Mouse (Mus musculus) myocyte (in vitro differentiated cells): ENCODE measurements around the gene Serpinb6c. TPM values are rescaled to one million over a fixed set of nuclear protein-coding genes. Genes with fewer than 3 reads are reported as not detected.
A peak's percentile ranks its signal among the peaks of the same experiment; 100 is the strongest.

Experiments
- H3K27me3 ChIP-seq: one replicate; pipeline ENCODE4 v1.6.1; 2011; ENCODE audit not compliant: control insufficient read depth, insufficient read depth, insufficient read length
- H3K36me3 ChIP-seq: one replicate; pipeline ENCODE4 v1.6.1; 2011; ENCODE audit not compliant: control insufficient read depth, insufficient read depth
- H3K4me2 ChIP-seq: one replicate; pipeline ENCODE4 v1.6.1; 2011; ENCODE audit warnings: low read depth, control low read depth
- H3K4me3 ChIP-seq: one replicate; pipeline ENCODE4 v1.5.1; 2011; ENCODE audit warnings: mild to moderate bottlenecking, control low read depth, moderate library complexity
- H3K79me2 ChIP-seq: one replicate; pipeline ENCODE4 v1.6.1; 2011; ENCODE audit not compliant: control insufficient read depth, insufficient read depth
- H3ac ChIP-seq: one replicate; pipeline ENCODE4 v1.6.1; 2011; ENCODE audit not compliant: control insufficient read depth, insufficient read length
- CEBPB ChIP-seq: IDR thresholded peaks from 2 replicates; pipeline ENCODE4 v1.6.1; 2011; ENCODE audit warnings: mild to moderate bottlenecking, moderate library complexity; ENCODE audit not compliant: poor library complexity, insufficient read depth, severe bottlenecking
- E2F4 ChIP-seq: IDR thresholded peaks from one replicate; pipeline ENCODE4 v1.6.1; 2011; ENCODE audit warnings: mild to moderate bottlenecking, control low read depth, moderate library complexity; ENCODE audit not compliant: insufficient read depth
- MAX ChIP-seq: IDR thresholded peaks from one replicate; pipeline ENCODE4 v1.6.1; 2011; ENCODE audit warnings: low read depth, mild to moderate bottlenecking, control low read depth
- MYOD1 ChIP-seq, 3 experiments: IDR thresholded peaks; one replicate each; pipeline ENCODE4 v1.6.1; 2011; ENCODE audit warnings: control low read depth in 2 of 3, low read depth in 2 of 3, mild to moderate bottlenecking in 2 of 3, moderate library complexity in 1 of 3; ENCODE audit not compliant: insufficient read length in 2 of 3, control insufficient read depth in 1 of 3
- MYOG ChIP-seq, 3 experiments: IDR thresholded peaks; one replicate each; pipeline ENCODE4 v1.6.1; 2011; ENCODE audit warnings: control low read depth in 2 of 3, low read depth in 2 of 3, mild to moderate bottlenecking in 2 of 3; ENCODE audit not compliant: insufficient read length in 2 of 3, control insufficient read depth in 1 of 3, insufficient read depth in 1 of 3
- POLR2A ChIP-seq: IDR thresholded peaks from one replicate; pipeline ENCODE4 v1.6.1; 2011; ENCODE audit warnings: low read depth, mild to moderate bottlenecking, control low read depth, moderate library complexity; ENCODE audit not compliant: insufficient read length
- POLR2AphosphoS2 ChIP-seq: IDR thresholded peaks from one replicate; pipeline ENCODE4 v1.6.1; 2011; ENCODE audit warnings: low read depth, control low read depth; ENCODE audit not compliant: insufficient read length
- REST ChIP-seq: IDR thresholded peaks from one replicate; pipeline ENCODE4 v1.6.1; 2011; ENCODE audit warnings: mild to moderate bottlenecking, control low read depth, moderate library complexity; ENCODE audit not compliant: insufficient read depth, insufficient read length
- SRF ChIP-seq: IDR thresholded peaks from one replicate; pipeline ENCODE4 v1.6.1; 2011; ENCODE audit warnings: low read depth; ENCODE audit not compliant: control insufficient read depth, insufficient read length
- TCF12 ChIP-seq: IDR thresholded peaks from one replicate; pipeline ENCODE4 v1.6.1; 2011; ENCODE audit warnings: mild to moderate bottlenecking, control low read depth; ENCODE audit not compliant: poor library complexity, insufficient read depth, severe bottlenecking
- TCF3 ChIP-seq: IDR thresholded peaks from one replicate; pipeline ENCODE4 v1.6.1; 2011; ENCODE audit warnings: low read depth, control low read depth; ENCODE audit not compliant: insufficient read length
- USF1 ChIP-seq: IDR thresholded peaks from one replicate; pipeline ENCODE4 v1.6.1; 2011; ENCODE audit warnings: low read depth, mild to moderate bottlenecking, control low read depth, moderate library complexity
- polyA plus RNA-seq: library from polyadenylated mRNA; unstranded; fragments of >200 nt; fragmentation: generic; extraction: Trizol; gene quantifications from one replicate; pipeline ENCODE4 v1.2.1, GENCODE M21; 2012; ENCODE audit warnings: missing spikeins

The Serpinb6c gene
- polyA plus RNA-seq, 1 experiment, result 1.4 TPM

DNA sequence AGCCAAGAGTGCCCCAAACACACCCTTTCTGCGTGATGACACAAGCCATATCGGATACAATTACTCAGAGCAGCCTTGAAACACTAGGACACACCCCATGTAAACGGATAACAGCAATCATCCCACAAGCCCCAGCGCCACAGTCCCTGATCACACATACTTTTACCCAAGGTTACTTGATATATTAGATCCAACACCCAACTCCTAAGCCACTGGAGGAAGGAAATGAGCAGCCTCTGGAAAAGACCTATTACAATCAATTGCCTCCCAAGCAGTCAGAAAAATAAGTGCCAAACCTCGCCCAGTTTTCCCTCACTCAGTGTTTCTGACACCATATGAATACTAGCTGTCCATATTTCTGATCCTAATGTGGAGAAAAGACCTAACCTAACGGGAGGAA, 29.2 kb upstream of the Serpinb6c start:
- peak overlapping the region; percentile 92 for H3ac ChIP-seq
- H3K27me3 ChIP-seq, result no peaks in the 10 kb centered on the region
- peak overlapping the region; percentile 95 for H3K4me2 ChIP-seq
- H3K36me3 ChIP-seq, result peaks cover 2% of the 10 kb centered on the region
- no peak for TF ChIP-seq MAX
- TF ChIP-seq USF1, result no peak
- TF ChIP-seq MYOG (IDR thresholded peaks at IDR 0.05; ENCODE audit: control insufficient read depth in 1 of 3, insufficient read depth in 1 of 3, insufficient read length in 2 of 3, low read depth in 2 of 3), result no peak
- no peak for TF ChIP-seq TCF12
- TF ChIP-seq POLR2A, result peak; percentile 27
- H3K79me2 ChIP-seq, result peaks cover 36% of the 10 kb centered on the region
- H3K4me3 ChIP-seq, result peak overlapping the region; percentile 78

DNA sequence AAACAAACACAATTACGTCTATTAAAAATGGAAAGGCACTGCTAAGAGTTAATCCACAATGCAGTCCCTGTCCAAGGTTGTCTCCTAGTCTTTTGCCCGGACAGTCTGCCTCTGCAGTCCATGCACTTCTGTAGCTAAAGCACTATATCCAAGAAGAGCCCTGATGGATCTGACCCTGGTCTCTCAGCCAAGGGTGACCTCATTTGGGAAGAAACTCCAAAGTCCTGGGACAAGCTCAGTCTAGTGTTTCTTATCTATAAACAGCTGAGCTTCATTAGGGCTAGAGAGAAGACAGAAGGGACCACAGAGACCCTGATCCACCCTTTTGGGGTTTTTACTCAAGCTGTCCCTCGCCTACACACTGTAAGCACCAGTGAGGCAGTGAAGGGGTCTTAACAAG, 25.4 kb upstream of the Serpinb6c start:
- H3K4me2 ChIP-seq, result no peak overlapping the region
- no peak for TF ChIP-seq USF1
- TF ChIP-seq TCF12, result no peak
- no peak for TF ChIP-seq MAX
- TF ChIP-seq MYOG (IDR thresholded peaks at IDR 0.05; ENCODE audit: control insufficient read depth in 1 of 3, insufficient read depth in 1 of 3, insufficient read length in 2 of 3, low read depth in 2 of 3), result no peak
- TF ChIP-seq POLR2AphosphoS2, result no peak
- no peak for TF ChIP-seq MYOD1 (IDR thresholded peaks at IDR 0.05; ENCODE audit: control insufficient read depth in 1 of 3, insufficient read length in 2 of 3, low read depth in 2 of 3)
- TF ChIP-seq SRF, result no peak
- TF ChIP-seq CEBPB, result no peak
- no peak for TF ChIP-seq TCF3
- TF ChIP-seq POLR2A, result no peak
- TF ChIP-seq E2F4, result no peak
- no peak for TF ChIP-seq REST
- no peaks in the 10 kb centered on the region for H3K27me3 ChIP-seq
- H3ac ChIP-seq, result no peak overlapping the region
- H3K79me2 ChIP-seq, result peaks cover 36% of the 10 kb centered on the region
- H3K4me3 ChIP-seq, result no peak overlapping the region
- H3K36me3 ChIP-seq, result peaks cover 32% of the 10 kb centered on the region

DNA sequence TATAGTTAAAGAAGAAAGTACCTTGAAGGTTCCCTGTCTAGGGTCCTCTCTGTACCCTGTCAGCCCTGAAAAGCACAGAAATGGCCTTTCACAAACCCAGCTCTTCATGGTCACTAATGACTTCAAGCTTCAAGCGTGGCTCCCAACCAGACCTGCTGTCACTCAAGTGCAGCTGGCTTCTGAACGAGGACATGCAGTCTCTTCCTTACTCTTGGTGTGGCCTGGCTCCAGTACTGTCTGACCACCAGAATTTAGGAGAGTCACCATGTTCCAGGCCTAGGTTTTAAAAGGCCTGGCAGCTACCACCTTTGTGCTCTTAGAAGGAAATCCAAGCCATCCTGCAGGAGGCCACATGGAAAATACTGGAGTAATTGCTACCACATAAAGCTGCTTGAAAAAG, 24.8 kb upstream of the Serpinb6c start:
- H3ac ChIP-seq, result no peak overlapping the region
- H3K4me3 ChIP-seq, result no peak overlapping the region
- H3K27me3 ChIP-seq, result no peaks in the 10 kb centered on the region
- H3K79me2 ChIP-seq, result peaks cover 36% of the 10 kb centered on the region
- TF ChIP-seq CEBPB (no peak), TCF3 (no peak), REST (no peak), TCF12 (no peak), POLR2A (no peak), MYOG (IDR thresholded peaks at IDR 0.05; ENCODE audit: control insufficient read depth in 1 of 3, insufficient read depth in 1 of 3, insufficient read length in 2 of 3, low read depth in 2 of 3) (peak in 2 of 3 experiments; percentile 3 to 12), SRF (no peak), MAX (no peak), MYOD1 (IDR thresholded peaks at IDR 0.05; ENCODE audit: control insufficient read depth in 1 of 3, insufficient read length in 2 of 3, low read depth in 2 of 3) (peak; percentile 19 to 62 (median 48)), E2F4 (no peak), USF1 (no peak), POLR2AphosphoS2 (no peak)
- no peak overlapping the region for H3K4me2 ChIP-seq
- H3K36me3 ChIP-seq, result peaks cover 38% of the 10 kb centered on the region

DNA sequence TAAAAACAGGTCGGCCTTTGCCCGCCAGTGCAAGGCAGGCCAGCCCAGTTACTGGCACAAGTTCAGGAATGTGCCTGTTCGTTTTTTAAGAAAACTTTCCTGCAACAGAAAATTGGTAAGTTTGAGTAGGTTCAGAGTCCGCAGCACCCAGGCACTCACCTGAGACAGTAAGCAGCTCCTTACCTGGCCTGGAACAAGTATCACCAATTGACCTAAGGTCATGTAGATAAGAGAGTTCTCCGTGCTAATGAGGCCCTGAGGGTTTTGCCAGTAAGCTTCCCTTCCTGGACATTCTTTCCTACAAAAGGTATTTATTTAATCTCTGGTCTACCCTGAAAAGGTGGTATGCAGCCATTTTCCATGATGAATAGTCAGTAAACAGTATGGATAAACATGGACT, 16.2 kb upstream of the Serpinb6c start:
- H3K4me2 ChIP-seq, result no peak overlapping the region
- no peaks in the 10 kb centered on the region for H3K79me2 ChIP-seq
- peaks cover 87% of the 10 kb centered on the region for H3K36me3 ChIP-seq
- no peaks in the 10 kb centered on the region for H3K27me3 ChIP-seq
- TF ChIP-seq TCF12, result no peak
- no peak for TF ChIP-seq CEBPB
- no peak for TF ChIP-seq REST
- TF ChIP-seq MYOD1 (IDR thresholded peaks at IDR 0.05; ENCODE audit: control insufficient read depth in 1 of 3, insufficient read length in 2 of 3, low read depth in 2 of 3), result no peak
- no peak for TF ChIP-seq TCF3
- TF ChIP-seq POLR2A, result no peak
- no peak for TF ChIP-seq MAX
- no peak overlapping the region for H3ac ChIP-seq
- H3K4me3 ChIP-seq, result no peak overlapping the region

DNA sequence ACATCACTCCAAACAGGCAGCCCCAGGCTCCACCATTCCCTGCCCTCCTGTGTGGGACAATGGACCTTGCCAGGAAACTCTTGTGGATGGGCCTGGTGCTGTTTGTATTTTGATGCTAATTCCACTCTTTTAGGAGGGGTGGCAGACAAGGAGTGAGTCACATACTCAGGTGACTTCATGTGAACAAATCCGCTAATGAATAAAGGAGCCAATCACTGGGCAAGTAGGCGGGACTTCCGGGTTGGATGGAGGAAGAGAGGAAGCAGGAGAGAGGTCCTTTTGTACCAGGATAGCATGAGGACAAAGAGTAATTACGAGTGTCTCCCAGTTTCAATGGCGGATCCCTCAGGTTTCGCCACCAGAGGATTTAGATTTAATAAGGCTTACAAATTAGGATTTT, 15.5 kb upstream of the Serpinb6c start:
- Histone ChIP-seq H3K27me3 (no peaks in the 10 kb centered on the region), H3K79me2 (no peaks in the 10 kb centered on the region), H3K4me2 (no peak overlapping the region), H3K4me3 (no peak overlapping the region), H3ac (no peak overlapping the region), H3K36me3 (peaks cover 88% of the 10 kb centered on the region)
- TF ChIP-seq TCF12 (no peak), USF1 (no peak), MAX (no peak), SRF (no peak), REST (no peak), POLR2A (no peak), POLR2AphosphoS2 (no peak), TCF3 (no peak), MYOG (IDR thresholded peaks at IDR 0.05; ENCODE audit: control insufficient read depth in 1 of 3, insufficient read depth in 1 of 3, insufficient read length in 2 of 3, low read depth in 2 of 3) (no peak), CEBPB (no peak), E2F4 (no peak), MYOD1 (IDR thresholded peaks at IDR 0.05; ENCODE audit: control insufficient read depth in 1 of 3, insufficient read length in 2 of 3, low read depth in 2 of 3) (no peak)
